Mouse (Mus musculus) ES-Bruce4 (cell line): ENCODE measurements at regions not wholly inside any gene's neighbourhood (a gene's known extent, or its start where the extent isn't known, plus 50 kb on each side); places are given as distances from the start of the nearest gene placed in this dataset.

Experiments used
- CTCF ChIP-seq: IDR thresholded peaks from one replicate; pipeline ENCODE4 v1.8.1; 2011; ENCODE audit warnings: low read depth, low read length
- EP300 ChIP-seq: IDR thresholded peaks from 2 replicates; pipeline ENCODE4 v1.6.1; 2011; ENCODE audit warnings: low read depth, low read length; ENCODE audit not compliant: insufficient read depth
- POLR2A ChIP-seq: IDR thresholded peaks from one replicate; pipeline ENCODE4 v1.8.1; 2011; ENCODE audit warnings: low read length; ENCODE audit not compliant: insufficient read depth

DNA sequence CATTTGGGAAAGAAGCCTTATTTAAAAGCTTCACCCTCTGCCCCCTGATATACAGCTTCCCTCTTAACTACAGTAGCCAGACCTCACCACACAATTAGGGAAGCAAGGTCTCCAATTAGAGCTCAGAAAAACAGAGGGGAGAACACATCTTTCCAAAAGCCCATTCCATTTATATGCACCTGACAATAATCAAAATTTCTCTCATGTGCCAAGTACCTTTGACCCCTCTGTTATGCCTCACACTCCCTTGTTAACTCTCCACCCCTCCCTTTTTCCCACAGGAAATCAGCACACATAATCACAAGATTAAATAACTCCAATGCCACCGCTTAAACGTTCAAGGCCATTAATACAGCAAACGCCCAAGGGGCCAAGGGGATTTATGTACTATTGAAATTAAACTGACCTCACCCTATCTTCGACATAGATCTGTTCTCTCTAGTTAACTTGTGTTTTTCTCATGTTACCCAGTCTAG lies 300.7 kb downstream of the Mat2b start:
- TF ChIP-seq CTCF (no peak), POLR2A (no peak), EP300 (no peak)
